Mouse (Mus musculus) T-helper 2 cell (primary cell): ENCODE measurements at regions not wholly inside any gene's neighbourhood (a gene's known extent, or its start where the extent isn't known, plus 50 kb on each side); places are given as distances from the start of the nearest gene placed in this dataset.

Experiments
- in situ Hi-C: fragments of 300-600 bp; cut with MboI, MseI; formaldehyde crosslinking; loops from one replicate; pipeline ENCODE4 v1.15.1; 2025; ENCODE audit warnings: high pct_unique_total_duplicates

DNA sequence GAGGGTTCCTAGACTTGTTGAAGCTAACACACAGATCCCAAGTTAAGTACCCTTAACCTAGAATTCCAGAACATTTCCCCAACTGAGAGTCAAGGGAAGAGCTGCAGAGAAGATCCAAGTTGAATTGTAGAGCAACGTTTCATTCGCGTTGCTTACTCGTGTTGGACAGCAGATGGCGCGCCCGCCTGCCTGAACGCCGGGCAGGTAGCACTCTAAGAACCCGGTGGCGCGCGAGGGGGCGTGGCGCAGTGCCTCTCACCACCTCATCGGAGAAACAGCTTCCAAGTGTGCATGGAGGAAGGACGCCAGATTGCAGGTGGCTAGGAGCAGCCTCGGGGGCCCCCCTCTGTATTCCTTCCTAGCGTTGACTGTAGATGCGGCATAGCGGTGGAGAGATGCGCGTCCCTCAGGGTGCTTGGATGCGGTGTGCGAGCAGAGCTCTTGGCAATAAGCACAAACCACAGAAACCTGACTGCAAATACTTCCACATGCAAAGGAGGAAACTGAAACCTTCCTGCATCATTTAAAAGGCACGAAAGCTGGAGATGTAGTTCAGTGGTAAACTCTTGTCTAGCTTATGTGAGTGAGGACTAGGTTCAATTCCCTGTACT, 233.5 kb upstream of the Gm12887 start:
- in situ Hi-C loops: loop anchor here (25.0 kb wide), 1 partner anchor 182 kb away; no protein-coding TSS in a partner anchor
